10 mouse cellular contexts compared by ENCODE assay signal in the genomic region with DNA sequence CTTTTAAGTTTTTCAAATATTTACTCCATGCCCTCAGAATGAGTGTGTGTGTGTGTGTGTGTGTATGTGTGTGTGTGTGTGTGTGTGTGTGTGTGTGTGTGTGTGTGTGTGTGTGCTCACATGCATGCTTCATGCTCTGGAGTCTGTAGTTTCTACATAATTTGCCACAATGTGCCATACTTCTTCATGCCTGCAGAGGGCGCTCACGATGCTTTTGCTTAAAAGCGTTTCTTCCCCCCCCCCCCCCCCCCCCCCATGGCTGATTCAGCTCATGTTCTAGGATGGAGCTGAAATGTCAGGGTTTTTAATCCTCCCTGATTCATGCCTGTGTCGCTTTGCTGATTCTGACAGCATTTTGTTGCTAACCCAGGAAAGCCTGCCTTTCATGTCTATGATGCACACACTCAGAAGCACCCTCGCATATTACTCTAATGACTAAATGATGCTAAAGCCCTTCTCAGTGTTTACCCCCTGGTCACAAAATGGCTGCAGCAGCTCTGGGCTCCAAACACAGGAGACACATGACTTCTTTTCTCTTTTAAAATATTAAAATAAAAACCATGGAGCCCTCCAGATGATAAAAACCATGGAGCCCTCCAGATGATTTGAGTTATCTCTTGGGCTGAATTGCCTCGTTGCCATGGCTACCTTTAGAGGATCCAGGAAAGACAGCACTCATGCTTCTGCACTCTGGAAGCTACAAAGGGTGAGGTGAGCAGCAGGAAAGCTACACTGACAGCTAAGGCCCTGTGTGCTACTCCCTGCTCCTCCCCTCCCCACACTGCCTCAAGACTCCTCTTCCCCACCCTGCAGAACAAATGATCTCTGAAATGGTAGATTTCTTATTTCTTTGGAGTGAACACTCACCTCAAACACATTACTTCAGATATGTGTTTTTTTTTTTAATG. TPM values are rescaled to one million over a fixed set of nuclear protein-coding genes. Genes with fewer than 3 reads are reported as not detected.
A peak's percentile ranks its signal among the peaks of the same experiment; 100 is the strongest.
DNase-seq lines count a peak whose midpoint lies in the region; ATAC-seq and TF ChIP-seq lines count a peak whose summit lies in the region.
"Had no signal": no experiment of that assay in that cellular context is flagged by ENCODE, and none has a peak within 500 bp of the region (broad histone marks: within the 10 kb centered on the region; RNA-seq: fewer than 3 reads in every experiment).

No protein-coding gene starts in this region.

- H3K27ac ChIP-seq in liver, postnatal 0 days (ENCODE audit: low read depth) = no peak overlapping the region

- no peaks in the 10 kb centered on the region for H3K4me1 ChIP-seq in liver, postnatal 0 days (ENCODE audit: insufficient read depth)

- H3K9me3 ChIP-seq in liver, postnatal 0 days (ENCODE audit: low read length) = no peaks in the 10 kb centered on the region

- H3K4me3 ChIP-seq in liver, postnatal 0 days (ENCODE audit: low read depth, low read length) = no peak overlapping the region

- DNase-seq in adrenal gland, adult (ENCODE audit: inconsistent age in 2 of 2, low spot score in 1 of 2) = peak; percentile 43 to 72
- no peak for DNase-seq in adrenal gland, postnatal 4 days (ENCODE audit: low spot score in 2 of 2)
- no peak for DNase-seq in liver, postnatal 0 days
- no peak for DNase-seq in liver
- peak; percentile 45 for DNase-seq in ZHBTc4 (ENCODE audit: low read depth, low spot score)
- DNase-seq in Muller cell, postnatal 12 days (ENCODE audit: inconsistent ontology term) = no peak
- DNase-seq in left cerebral cortex, adult 18-20 months (ENCODE audit: low spot score in 2 of 2) = no peak
- DNase-seq: heart, postnatal 14 days; kidney, postnatal 10 days had no signal

- TF ChIP-seq EP300 in liver, postnatal 0 days (IDR thresholded peaks at IDR 0.05; ENCODE audit: low read depth) = no peak

- peak; percentile 49 for TF ChIP-seq CTCF in liver, postnatal 0 days (IDR thresholded peaks at IDR 0.05; ENCODE audit: low read depth)

- ATAC-seq in liver, postnatal 0 days = no peak
- 0 out of 2 replicates have a peak, but pooled peaks have one; percentile 29 for ATAC-seq in megakaryocyte progenitor cell, adult 5-6 weeks (replicated peaks; ENCODE audit: poor library complexity)

- H3K36me3 ChIP-seq in liver, postnatal 0 days (replicated peaks; ENCODE audit: insufficient read depth, low read length) = no peaks in the 10 kb centered on the region

- H3K4me2 ChIP-seq in liver, postnatal 0 days (ENCODE audit: low read depth, low read length) = no peak overlapping the region

- H3K27me3 ChIP-seq in liver, postnatal 0 days (ENCODE audit: insufficient read depth, low read length) = no peaks in the 10 kb centered on the region

- no peak overlapping the region for H3K9ac ChIP-seq in liver, postnatal 0 days (replicated peaks)

- 48% methylated on average over 6 of the region's 6 CpGs for WGBS in liver, postnatal 0 days (ENCODE audit: insufficient replicate concordance)

RNA-seq across cellular contexts. Expression of a gene that starts 49.7 kb away (rescaled TPM):
- 1 to 10 TPM; 5.7 to 7.1 TPM for total RNA-seq in adrenal gland, postnatal 4 days (2021)
- 68.3 and 68.7 TPM in 2 replicates for polyA plus RNA-seq in liver, postnatal 0 days (2015; fragmentation: Nextera tagmentation; extraction: Ambion mirVana)
- total RNA-seq in megakaryocyte progenitor cell, adult 5-6 weeks (2015) = 0.42 and 1.1 TPM in 2 replicates
- total RNA-seq in megakaryocyte progenitor cell, adult 5-6 weeks (2017) = 1.3 and 1.4 TPM in 2 replicates
- total RNA-seq in left cerebral cortex, adult 18-20 months (2021) = 1 to 10 TPM; 3.5 to 4.2 TPM

Comparison
In these comparisons a context has a peak if more than half of its experiments do, and no peak if none do; other contexts are left out.
1. DNase-seq: peak in adrenal gland, adult (2 of 2) and ZHBTc4 (single experiment); none in adrenal gland, postnatal 4 days (0 of 2), liver, postnatal 0 days (single experiment), liver (single experiment), Muller cell, postnatal 12 days (single experiment) and left cerebral cortex, adult 18-20 months (0 of 2).